Mouse (Mus musculus) MEL (cell line): Measurements from ENCODE around the gene Sema6c. TPM values are rescaled to one million over a fixed set of nuclear protein-coding genes. Genes with fewer than 3 reads are reported as not detected.
A peak's percentile ranks its signal among the peaks of the same experiment; 100 is the strongest.

Source experiments
- DNase-seq: peaks from one replicate; pipeline ENCODE4 v3.0.0; 2011; ENCODE audit warnings: low read depth, low spot score
- H3K27ac ChIP-seq: 2 replicates; pipeline ENCODE4 v1.5.1; 2012; ENCODE audit warnings: low read depth, mild to moderate bottlenecking, control low read depth, low read length, moderate library complexity; ENCODE audit not compliant: control insufficient read depth
- H3K27me3 ChIP-seq, 2 experiments: fragments of 150-350 bp in 1 of 2; sonication (generic) in 1 of 2; 2 replicates each; pipeline ENCODE4 v1.6.1; 2012; ENCODE audit warnings: low read length in 2 of 2, mild to moderate bottlenecking in 2 of 2, improper control_type of control experiment in 1 of 2, moderate library complexity in 1 of 2; ENCODE audit not compliant: insufficient read depth in 2 of 2, control insufficient read depth in 1 of 2
- H3K36me3 ChIP-seq, 2 experiments: 2 replicates each; pipeline ENCODE4 v1.6.1; 2012 to 2014; ENCODE audit warnings: low read length in 2 of 2, improper control_type of control experiment in 1 of 2, inconsistent platforms in 1 of 2, mild to moderate bottlenecking in 1 of 2; ENCODE audit not compliant: insufficient read depth in 2 of 2, control insufficient read depth in 1 of 2
- H3K4me1 ChIP-seq, 2 experiments: fragments of 150-350 bp in 1 of 2; sonication (generic) in 1 of 2; 2 replicates each; pipeline ENCODE4 v1.6.1; 2012; ENCODE audit warnings: low read length in 2 of 2, improper control_type of control experiment in 1 of 2, mild to moderate bottlenecking in 1 of 2; ENCODE audit not compliant: insufficient read depth in 2 of 2, control insufficient read depth in 1 of 2
- H3K4me3 ChIP-seq, 2 experiments: fragments of 150-350 bp in 1 of 2; sonication (generic) in 1 of 2; 2 replicates each; pipeline ENCODE4 v1.5.1; 2012; ENCODE audit warnings: low read depth in 2 of 2, low read length in 2 of 2, mild to moderate bottlenecking in 2 of 2, moderate library complexity in 2 of 2, control low read depth in 1 of 2, improper control_type of control experiment in 1 of 2; ENCODE audit not compliant: control insufficient read depth in 1 of 2, insufficient read depth in 1 of 2
- H3K79me2 ChIP-seq: 2 replicates; pipeline ENCODE4 v1.6.1; 2012; ENCODE audit warnings: mild to moderate bottlenecking, low read length, moderate library complexity; ENCODE audit not compliant: control insufficient read depth, poor library complexity, insufficient read depth
- H3K9ac ChIP-seq: 2 replicates; pipeline ENCODE4 v1.6.1; 2012; ENCODE audit warnings: low read depth, mild to moderate bottlenecking, control low read depth, low read length, moderate library complexity; ENCODE audit not compliant: control insufficient read depth, poor library complexity, severe bottlenecking
- H3K9me3 ChIP-seq: fragments of 150-350 bp; sonication (generic); replicated peaks from 2 replicates; pipeline ENCODE4 v1.6.1; 2012; ENCODE audit warnings: mild to moderate bottlenecking, low read length, improper control_type of control experiment, moderate library complexity; ENCODE audit not compliant: insufficient read depth
- CHD1 ChIP-seq: IDR thresholded peaks from 2 replicates; pipeline ENCODE4 v1.6.1; 2012; ENCODE audit warnings: low read depth, mild to moderate bottlenecking, inconsistent platforms, low read length, improper control_type of control experiment
- CTCF ChIP-seq, 3 experiments: IDR thresholded peaks in 2 of 3; conservative IDR thresholded peaks in 1 of 3; 2 replicates each; pipeline ENCODE4 v1.5.1; 2011 to 2012; ENCODE audit warnings: low read length in 3 of 3, low read depth in 2 of 3, mild to moderate bottlenecking in 2 of 3, improper control_type of control experiment in 1 of 3, inconsistent platforms in 1 of 3, mixed read lengths in 1 of 3, moderate library complexity in 1 of 3; ENCODE audit not compliant: control insufficient read depth in 1 of 3, insufficient read depth in 1 of 3, poor library complexity in 1 of 3, severe bottlenecking in 1 of 3
- E2F4 ChIP-seq: IDR thresholded peaks from 2 replicates; pipeline ENCODE4 v1.6.1; 2011; ENCODE audit warnings: low read depth, low read length, improper control_type of control experiment, borderline replicate concordance
- HCFC1 ChIP-seq: IDR thresholded peaks from 2 replicates; pipeline ENCODE4 v1.6.1; 2012; ENCODE audit warnings: low read depth, mild to moderate bottlenecking, inconsistent platforms, low read length, improper control_type of control experiment, moderate library complexity
- MEF2A ChIP-seq: IDR thresholded peaks from 2 replicates; pipeline ENCODE4 v1.6.1; 2014; ENCODE audit warnings: low read depth, mild to moderate bottlenecking, inconsistent platforms, low read length, improper control_type of control experiment; ENCODE audit not compliant: poor library complexity, insufficient replicate concordance, severe bottlenecking; ENCODE audit errors: extremely low read depth
- polyA plus RNA-seq, 2 experiments: library from polyadenylated mRNA; stranded (reverse) in 1 of 2; unstranded in 1 of 2; fragments of >175 nt in 1 of 2; fragments of >200 nt in 1 of 2; gene quantifications; 2 replicates each; pipeline versions ENCODE4 v1.2.1 to v1.2.4; 2012; ENCODE audit warnings: low replicate concordance in 2 of 2, low read depth in 1 of 2; ENCODE audit not compliant: insufficient read length in 2 of 2, insufficient read depth in 1 of 2, missing spikeins in 1 of 2
- total RNA-seq: library from RNA; depleted of rRNA; stranded (reverse); fragments of 300-350 nt; gene quantifications from 2 replicates; pipeline ENCODE4 v1.2.3, GENCODE M21; 2012; rRNA removed

Sema6c gene
- total and polyA plus RNA-seq, 3 experiments = 0.35 to 3.2 TPM; not detected in 1

DNA sequence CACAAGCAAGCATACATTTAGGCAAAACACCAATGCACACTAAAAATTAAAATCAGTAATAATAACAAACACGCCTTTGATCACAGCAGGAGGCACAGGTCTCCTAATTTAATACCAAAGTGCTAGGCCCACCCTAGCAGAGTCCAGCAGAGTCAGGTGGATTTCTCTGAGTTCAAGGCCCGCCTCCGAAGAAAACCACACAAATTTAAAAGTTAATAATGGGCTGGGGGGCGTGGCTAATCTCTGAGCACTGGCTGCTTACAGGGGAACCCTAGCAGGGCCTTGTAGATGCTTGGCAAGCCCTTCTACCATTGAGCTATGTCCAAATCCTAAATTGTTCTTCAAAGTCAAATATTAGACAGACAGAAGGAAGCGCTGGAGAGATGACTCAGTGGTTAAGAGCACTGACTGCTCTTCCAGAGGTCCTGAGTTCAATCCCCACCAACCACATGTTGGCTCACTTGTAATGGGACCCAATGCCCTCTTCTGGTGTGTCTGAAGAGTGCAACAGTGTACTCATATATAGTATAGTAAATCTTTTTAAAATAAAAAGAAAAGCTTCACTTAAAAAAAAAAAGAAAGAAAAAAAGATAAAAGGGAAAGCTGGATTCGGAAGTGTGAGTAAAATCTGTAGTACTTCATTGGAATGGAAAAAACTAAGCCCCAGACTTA, 58.3 kb downstream of the Sema6c start:
- H3K36me3 ChIP-seq = peaks cover 3 to 25% of the 10 kb centered on the region in 2 experiments; a peak in 3 of 4 replicates
- H3K9ac ChIP-seq = peak overlapping the region; percentile 82
- H3K4me1 ChIP-seq = peaks cover 8 to 14% of the 10 kb centered on the region in 2 experiments
- H3K27ac ChIP-seq = peak overlapping the region; percentile 90
- H3K9me3 ChIP-seq = no peaks in the 10 kb centered on the region
- TF ChIP-seq CHD1 (no peak), CTCF (IDR thresholded peaks at IDR 0.05 in 2 of 3, conservative IDR thresholded peaks at IDR 0.05 in 1 of 3; ENCODE audit: control insufficient read depth in 1 of 3, insufficient read depth in 1 of 3, low read depth in 2 of 3, low read length in 3 of 3, poor library complexity in 1 of 3, severe bottlenecking in 1 of 3) (peak in 1 of 3 experiments; percentile 51; a peak in 2 of 6 replicates)
- no peaks in the 10 kb centered on the region for H3K27me3 ChIP-seq
- H3K79me2 ChIP-seq = peaks cover 23% of the 10 kb centered on the region
- peak overlapping the region; percentile 36 to 74 for H3K4me3 ChIP-seq
- DNase-seq = peak; percentile 99

GRCm38 (mm10) chr3:95223041-95223440, 62.8 kb downstream of the Sema6c start:
- no peak overlapping the region for H3K27ac ChIP-seq
- TF ChIP-seq MEF2A (no peak), E2F4 (no peak), CTCF (IDR thresholded peaks at IDR 0.05 in 2 of 3, conservative IDR thresholded peaks at IDR 0.05 in 1 of 3; ENCODE audit: control insufficient read depth in 1 of 3, insufficient read depth in 1 of 3, low read depth in 2 of 3, low read length in 3 of 3, poor library complexity in 1 of 3, severe bottlenecking in 1 of 3) (no peak), HCFC1 (no peak)
- TF ChIP-seq, all 39 proteins: peak for 0
- no peaks in the 10 kb centered on the region for H3K27me3 ChIP-seq
- H3K4me3 ChIP-seq = no peak overlapping the region
- no peak for DNase-seq
- no peaks in the 10 kb centered on the region for H3K9me3 ChIP-seq
- peaks cover 16% of the 10 kb centered on the region for H3K79me2 ChIP-seq
- H3K4me1 ChIP-seq = peaks cover 5 to 10% of the 10 kb centered on the region in 2 experiments; a peak in 3 of 4 replicates
- H3K36me3 ChIP-seq = peaks cover 3 to 19% of the 10 kb centered on the region in 2 experiments; a peak in 3 of 4 replicates
- H3K9ac ChIP-seq = no peak overlapping the region

Other genes with a start within 250 kb of the Sema6c start
- gene Selenbp1, start 227.4 kb upstream of the Sema6c start, total RNA-seq = 109 and 179 TPM in 2 replicates
- 100 to 1,000 TPM in 1 of 2 experiments, not detected in 1; 365 TPM for gene Selenbp1, start 227.4 kb upstream of the Sema6c start, polyA plus RNA-seq
- gene Rfx5, start 206.4 kb upstream of the Sema6c start, total RNA-seq = 9.5 and 10.0 TPM in 2 replicates
- 10 to 100 TPM in 1 of 2 experiments, not detected in 1; 19.4 TPM for gene Rfx5, start 206.4 kb upstream of the Sema6c start, polyA plus RNA-seq
- 45.0 and 45.1 TPM in 2 replicates for gene Pi4kb, start 185.7 kb upstream of the Sema6c start, total RNA-seq
- gene Pi4kb, start 185.7 kb upstream of the Sema6c start, polyA plus RNA-seq = 10 to 100 TPM in 1 of 2 experiments, not detected in 1; 56.7 TPM
- gene Zfp687, start 145.0 kb upstream of the Sema6c start, total RNA-seq = 14.5 and 16.2 TPM in 2 replicates
- gene Zfp687, start 145.0 kb upstream of the Sema6c start, polyA plus RNA-seq = 10 to 100 TPM in 1 of 2 experiments, not detected in 1; 36.6 TPM
- gene Psmd4, start 117.8 kb upstream of the Sema6c start, total RNA-seq = 631 and 709 TPM in 2 replicates
- 100 to 1,000 TPM in 1 of 2 experiments, not detected in 1; 816 TPM for gene Psmd4, start 117.8 kb upstream of the Sema6c start, polyA plus RNA-seq
- 47.7 and 48.6 TPM in 2 replicates for gene Pip5k1a, start 53.5 kb upstream of the Sema6c start, total RNA-seq
- 100 to 1,000 TPM; 103 to 322 TPM for gene Pip5k1a, start 53.5 kb upstream of the Sema6c start, polyA plus RNA-seq
- 117 and 128 TPM in 2 replicates for gene Vps72, start 49.4 kb upstream of the Sema6c start, total RNA-seq
- gene Vps72, start 49.4 kb upstream of the Sema6c start, polyA plus RNA-seq = 100 to 1,000 TPM; 266 to 416 TPM
- gene Tmod4, start 36.0 kb upstream of the Sema6c start, total RNA-seq = 1.6 and 3.1 TPM in 2 replicates
- 1 to 10 TPM in 1 of 2 experiments, not detected in 1; 5.4 TPM for gene Tmod4, start 36.0 kb upstream of the Sema6c start, polyA plus RNA-seq
- gene Scnm1, start 26.4 kb upstream of the Sema6c start, total RNA-seq = 71.8 and 93.1 TPM in 2 replicates
- gene Scnm1, start 26.4 kb upstream of the Sema6c start, polyA plus RNA-seq = 100 to 1,000 TPM in 1 of 2 experiments, not detected in 1; 104 TPM
- 22.1 and 22.7 TPM in 2 replicates for gene Lysmd1, start 26.4 kb upstream of the Sema6c start, total RNA-seq
- 100 to 1,000 TPM in 1 of 2 experiments, 10 to 100 TPM in 1; 22.9 to 102 TPM for gene Lysmd1, start 26.4 kb upstream of the Sema6c start, polyA plus RNA-seq
- gene Tnfaip8l2, start 18.1 kb upstream of the Sema6c start, total RNA-seq = 3.1 and 4.5 TPM in 2 replicates
- gene Tnfaip8l2, start 18.1 kb upstream of the Sema6c start, polyA plus RNA-seq = 1 to 10 TPM in 1 of 2 experiments, not detected in 1; 5.8 TPM
- 78.7 and 82.2 TPM in 2 replicates for gene Gabpb2, start 57.5 kb downstream of the Sema6c start, total RNA-seq
- 10 to 100 TPM; 72.2 to 92.8 TPM for gene Gabpb2, start 57.5 kb downstream of the Sema6c start, polyA plus RNA-seq
- 238 and 341 TPM in 2 replicates for gene Cdc42se1, start 68.3 kb downstream of the Sema6c start, total RNA-seq
- 100 to 1,000 TPM in 1 of 2 experiments, not detected in 1; 472 TPM for gene Cdc42se1, start 68.3 kb downstream of the Sema6c start, polyA plus RNA-seq
- gene Mllt11, start 71.7 kb downstream of the Sema6c start, total RNA-seq = 6.7 and 7.3 TPM in 2 replicates
- gene Mllt11, start 71.7 kb downstream of the Sema6c start, polyA plus RNA-seq = 10 to 100 TPM in 1 of 2 experiments, not detected in 1; 24.6 TPM
- 0.08 TPM in 1 of 2 replicates, not detected in the other for gene Gm128, start 81.1 kb downstream of the Sema6c start, total RNA-seq
- gene Gm128, start 81.1 kb downstream of the Sema6c start, polyA plus RNA-seq = under 1 TPM in 1 of 2 experiments, not detected in 1; 0.18 TPM
- gene Bnipl, start 90.7 kb downstream of the Sema6c start, total RNA-seq = 0.19 and 0.20 TPM in 2 replicates
- gene Bnipl, start 90.7 kb downstream of the Sema6c start, polyA plus RNA-seq = under 1 TPM in 1 of 2 experiments, not detected in 1; 0.43 TPM
- gene Mindy1, start 120.9 kb downstream of the Sema6c start, total RNA-seq = 203 and 265 TPM in 2 replicates
- gene Mindy1, start 120.9 kb downstream of the Sema6c start, polyA plus RNA-seq = 100 to 1,000 TPM in 1 of 2 experiments, not detected in 1; 234 TPM
- 28.5 and 32.4 TPM in 2 replicates for gene Prune1, start 121.6 kb downstream of the Sema6c start, total RNA-seq
- 10 to 100 TPM in 1 of 2 experiments, not detected in 1; 51.8 TPM for gene Prune1, start 121.6 kb downstream of the Sema6c start, polyA plus RNA-seq
- gene Anxa9, start 146.7 kb downstream of the Sema6c start, total RNA-seq = 7.7 and 7.8 TPM in 2 replicates
- gene Anxa9, start 146.7 kb downstream of the Sema6c start, polyA plus RNA-seq = 10 to 100 TPM in 1 of 2 experiments, not detected in 1; 33.9 TPM
- gene Cers2, start 154.3 kb downstream of the Sema6c start, total RNA-seq = 240 and 307 TPM in 2 replicates
- gene Cers2, start 154.3 kb downstream of the Sema6c start, polyA plus RNA-seq = 100 to 1,000 TPM; 134 to 357 TPM
- gene Setdb1, start 196.7 kb downstream of the Sema6c start, total RNA-seq = 91.0 and 101 TPM in 2 replicates
- gene Setdb1, start 196.7 kb downstream of the Sema6c start, polyA plus RNA-seq = 100 to 1,000 TPM in 1 of 2 experiments, not detected in 1; 116 TPM
- not detected in 2 replicates for gene 4930558C23Rik, start 242.4 kb downstream of the Sema6c start, total RNA-seq
- not detected for gene 4930558C23Rik, start 242.4 kb downstream of the Sema6c start, polyA plus RNA-seq